Mouse (Mus musculus): ENCODE measurements around the gene Sod3. TPM values are rescaled to one million over a fixed set of nuclear protein-coding genes. Genes with fewer than 3 reads are reported as not detected.

Sod3 gene
- polyA plus RNA-seq, 1 experiment from 2014 or later = 1.4 TPM

GRCm38 (mm10) chr5:52365930-52366329, 2.3 kb downstream of the Sod3 start:
- ATAC-seq (ENCODE audit: low FRiP score, low TSS enrichment) (no peak), DNase-seq (no peak)
- Histone ChIP-seq H3K4me3 (replicated peaks; ENCODE audit: low read depth, low read length) (no peak overlapping the region), H3K36me3 (ENCODE audit: control insufficient read depth, insufficient read depth, low read length) (no peaks in the 10 kb centered on the region), H3K27ac (replicated peaks; ENCODE audit: low read depth, low read length) (no peak overlapping the region), H3K27me3 (ENCODE audit: control insufficient read depth, insufficient read depth, low read length) (no peaks in the 10 kb centered on the region), H3K9ac (replicated peaks; ENCODE audit: low read length) (no peak overlapping the region), H3K4me1 (ENCODE audit: control insufficient read depth, insufficient read depth, low read length) (peaks cover 9% of the 10 kb centered on the region), H3K9me3 (ENCODE audit: control insufficient read depth, low read length) (no peaks in the 10 kb centered on the region), H3K4me2 (ENCODE audit: low read length) (no peak overlapping the region)
- WGBS = 96% methylated on average over 5 of the region's 5 CpGs

GRCm38 (mm10) chr5:52366661-52367060, 3.1 kb downstream of the Sod3 start:
- 77% methylated on average over 2 of the region's 2 CpGs for WGBS

GRCm38 (mm10) chr5:52367866-52368840, 4.6 kb downstream of the Sod3 start:
- Histone ChIP-seq H3K4me1 (ENCODE audit: control insufficient read depth, insufficient read depth, low read length) (peaks cover 8% of the 10 kb centered on the region), H3K9me3 (ENCODE audit: control insufficient read depth, low read length) (no peaks in the 10 kb centered on the region), H3K9ac (replicated peaks; ENCODE audit: low read length) (0 out of 2 replicates have a peak overlapping the region, but pooled peaks have one; percentile 31), H3K36me3 (ENCODE audit: control insufficient read depth, insufficient read depth, low read length) (no peaks in the 10 kb centered on the region), H3K27me3 (ENCODE audit: control insufficient read depth, insufficient read depth, low read length) (no peaks in the 10 kb centered on the region), H3K4me2 (ENCODE audit: low read length) (peak overlapping the region; percentile 44), H3K27ac (replicated peaks; ENCODE audit: low read depth, low read length) (no peak overlapping the region), H3K4me3 (replicated peaks; ENCODE audit: low read depth, low read length) (no peak overlapping the region)
- ATAC-seq (ENCODE audit: low FRiP score, low TSS enrichment) = no peak; the same call in 1 of the 2 replicates
- 47% methylated on average over 63 of the region's 63 CpGs for WGBS
- DNase-seq = peak; percentile 53

More at GRCm38 (mm10) chr5:52366661-52367060, 3.1 kb downstream of the Sod3 start:
- DNase-seq (no peak), ATAC-seq (ENCODE audit: low FRiP score, low TSS enrichment) (no peak)
- peaks cover 9% of the 10 kb centered on the region for H3K4me1 ChIP-seq (ENCODE audit: control insufficient read depth, insufficient read depth, low read length)
- no peak overlapping the region for H3K4me2 ChIP-seq (ENCODE audit: low read length)
- H3K4me3 ChIP-seq (replicated peaks; ENCODE audit: low read depth, low read length) = no peak overlapping the region
- no peak overlapping the region for H3K27ac ChIP-seq (replicated peaks; ENCODE audit: low read depth, low read length)
- H3K36me3 ChIP-seq (ENCODE audit: control insufficient read depth, insufficient read depth, low read length) = no peaks in the 10 kb centered on the region
- H3K27me3 ChIP-seq (ENCODE audit: control insufficient read depth, insufficient read depth, low read length) = no peaks in the 10 kb centered on the region
- H3K9me3 ChIP-seq (ENCODE audit: control insufficient read depth, low read length) = no peaks in the 10 kb centered on the region
- no peak overlapping the region for H3K9ac ChIP-seq (replicated peaks; ENCODE audit: low read length)

GRCm38 (mm10) chr5:52370901-52371300, 7.3 kb downstream of the Sod3 start:
- Histone ChIP-seq H3K27ac (replicated peaks; ENCODE audit: low read depth, low read length) (no peak overlapping the region), H3K4me3 (replicated peaks; ENCODE audit: low read depth, low read length) (no peak overlapping the region), H3K9ac (replicated peaks; ENCODE audit: low read length) (no peak overlapping the region), H3K36me3 (ENCODE audit: control insufficient read depth, insufficient read depth, low read length) (no peaks in the 10 kb centered on the region), H3K4me2 (ENCODE audit: low read length) (no peak overlapping the region), H3K9me3 (ENCODE audit: control insufficient read depth, low read length) (no peaks in the 10 kb centered on the region), H3K27me3 (ENCODE audit: control insufficient read depth, insufficient read depth, low read length) (no peaks in the 10 kb centered on the region), H3K4me1 (ENCODE audit: control insufficient read depth, insufficient read depth, low read length) (no peaks in the 10 kb centered on the region)
- no peak for DNase-seq
- 92% methylated on average over 6 of the region's 6 CpGs for whole genome bisulfite sequencing
- no peak for ATAC-seq (ENCODE audit: low FRiP score, low TSS enrichment)

- Histone ChIP-seq H3K4me1 (ENCODE audit: control insufficient read depth, insufficient read depth, low read length) (no peaks in the 10 kb centered on the region), H3K4me2 (ENCODE audit: low read length) (no peak overlapping the region), H3K4me3 (replicated peaks; ENCODE audit: low read depth, low read length) (no peak overlapping the region), H3K36me3 (ENCODE audit: control insufficient read depth, insufficient read depth, low read length) (no peaks in the 10 kb centered on the region), H3K27me3 (ENCODE audit: control insufficient read depth, insufficient read depth, low read length) (no peaks in the 10 kb centered on the region), H3K9ac (replicated peaks; ENCODE audit: low read length) (no peak overlapping the region), H3K9me3 (ENCODE audit: control insufficient read depth, low read length) (no peaks in the 10 kb centered on the region), H3K27ac (replicated peaks; ENCODE audit: low read depth, low read length) (no peak overlapping the region)
- DNase-seq (no peak), ATAC-seq (ENCODE audit: low FRiP score, low TSS enrichment) (no peak)
- 86% methylated on average over 9 of the region's 9 CpGs for whole genome bisulfite sequencing
These were observed 12.3 kb downstream of the Sod3 start for GRCm38 (mm10) chr5:52375847-52376246.

GRCm38 (mm10) chr5:52382837-52383236, 19.2 kb downstream of the Sod3 start:
- DNase-seq (no peak), ATAC-seq (ENCODE audit: low FRiP score, low TSS enrichment) (no peak)
- no peak overlapping the region for H3K4me2 ChIP-seq (ENCODE audit: low read length)
- H3K4me1 ChIP-seq (ENCODE audit: control insufficient read depth, insufficient read depth, low read length) = no peaks in the 10 kb centered on the region
- no peaks in the 10 kb centered on the region for H3K9me3 ChIP-seq (ENCODE audit: control insufficient read depth, low read length)
- H3K27ac ChIP-seq (replicated peaks; ENCODE audit: low read depth, low read length) = no peak overlapping the region
- no peaks in the 10 kb centered on the region for H3K36me3 ChIP-seq (ENCODE audit: control insufficient read depth, insufficient read depth, low read length)
- no peak overlapping the region for H3K4me3 ChIP-seq (replicated peaks; ENCODE audit: low read depth, low read length)
- WGBS = 75% methylated on average over 8 of the region's 8 CpGs
- H3K9ac ChIP-seq (replicated peaks; ENCODE audit: low read length) = no peak overlapping the region
- H3K27me3 ChIP-seq (ENCODE audit: control insufficient read depth, insufficient read depth, low read length) = no peaks in the 10 kb centered on the region

GRCm38 (mm10) chr5:52383748-52384147, 20.2 kb downstream of the Sod3 start:
- Histone ChIP-seq H3K27ac (replicated peaks; ENCODE audit: low read depth, low read length) (no peak overlapping the region), H3K27me3 (ENCODE audit: control insufficient read depth, insufficient read depth, low read length) (no peaks in the 10 kb centered on the region), H3K9me3 (ENCODE audit: control insufficient read depth, low read length) (no peaks in the 10 kb centered on the region), H3K9ac (replicated peaks; ENCODE audit: low read length) (no peak overlapping the region), H3K4me2 (ENCODE audit: low read length) (no peak overlapping the region), H3K4me3 (replicated peaks; ENCODE audit: low read depth, low read length) (no peak overlapping the region), H3K4me1 (ENCODE audit: control insufficient read depth, insufficient read depth, low read length) (no peaks in the 10 kb centered on the region), H3K36me3 (ENCODE audit: control insufficient read depth, insufficient read depth, low read length) (no peaks in the 10 kb centered on the region)
- 87% methylated on average over 5 of the region's 5 CpGs for WGBS
- ATAC-seq (ENCODE audit: low FRiP score, low TSS enrichment) = no peak
- DNase-seq = no peak

- Histone ChIP-seq H3K36me3 (ENCODE audit: control insufficient read depth, insufficient read depth, low read length) (no peaks in the 10 kb centered on the region), H3K27me3 (ENCODE audit: control insufficient read depth, insufficient read depth, low read length) (no peaks in the 10 kb centered on the region), H3K4me3 (replicated peaks; ENCODE audit: low read depth, low read length) (no peak overlapping the region), H3K27ac (replicated peaks; ENCODE audit: low read depth, low read length) (no peak overlapping the region), H3K9ac (replicated peaks; ENCODE audit: low read length) (no peak overlapping the region), H3K4me1 (ENCODE audit: control insufficient read depth, insufficient read depth, low read length) (no peaks in the 10 kb centered on the region), H3K9me3 (ENCODE audit: control insufficient read depth, low read length) (no peaks in the 10 kb centered on the region), H3K4me2 (ENCODE audit: low read length) (no peak overlapping the region)
- ATAC-seq (ENCODE audit: low FRiP score, low TSS enrichment) (no peak), DNase-seq (no peak)
- whole genome bisulfite sequencing = 82% methylated on average over 2 of the region's 2 CpGs
These were observed 22.4 kb downstream of the Sod3 start for GRCm38 (mm10) chr5:52386016-52386415.
